11 mouse cellular contexts compared by ENCODE assay signal in the genomic region with DNA sequence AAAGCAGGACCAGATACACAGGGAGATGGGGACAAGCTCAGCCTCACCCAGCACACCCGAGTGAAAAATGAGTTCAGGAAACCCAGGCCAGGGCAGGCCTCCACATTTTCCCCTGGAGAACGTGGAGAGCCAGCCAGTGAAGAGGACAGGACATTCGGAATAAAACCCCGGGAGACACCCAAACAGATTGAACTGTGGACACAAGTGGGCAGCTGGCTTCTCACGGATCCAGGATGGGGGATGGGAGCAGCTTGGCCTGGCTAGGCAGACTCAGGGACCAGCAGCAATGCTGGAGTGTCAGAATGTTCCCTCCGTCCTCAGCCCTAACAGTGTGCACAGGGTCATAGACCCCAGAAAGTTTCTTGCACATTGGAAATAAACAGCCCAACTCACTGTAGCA. TPM values are rescaled to one million over a fixed set of nuclear protein-coding genes. Genes with fewer than 3 reads are reported as not detected.
DNase-seq lines count a peak whose midpoint lies in the region; ATAC-seq lines count a peak whose summit lies in the region.
"Had no signal": no experiment of that assay in that cellular context is flagged by ENCODE, and none has a peak within 500 bp of the region (broad histone marks: within the 10 kb centered on the region; RNA-seq: fewer than 3 reads in every experiment).

No protein-coding gene starts in this region.

- no peak for ATAC-seq in megakaryocyte, adult 5-6 weeks (ENCODE audit: poor library complexity, severe bottlenecking)
- ATAC-seq in megakaryocyte-erythroid progenitor cell, adult 5-6 weeks (replicated peaks; ENCODE audit: low FRiP score, low TSS enrichment, poor library complexity, severe bottlenecking), result no peak
- ATAC-seq: midbrain, embryonic 15.5 days; Patski had no signal

- intact Hi-C loops in left cerebral cortex, postnatal 4 days (cut with DNase I), result no loop called here

- peak; percentile 63 for DNase-seq in embryo, embryonic 10 days (ENCODE audit: low spot score)
- DNase-seq in embryo, embryonic 9.5 days (ENCODE audit: extremely low spot score), result no peak
- DNase-seq in left cerebral cortex, postnatal 4 days, result peak; percentile 65
- no peak for DNase-seq in left cerebral cortex, adult 11 months (ENCODE audit: low spot score)
- peak; percentile 67 to 75 for DNase-seq in cerebellum, postnatal 14 days
- DNase-seq in lung, postnatal 36 days, result peak; percentile 60
- DNase-seq: liver had no signal

RNA-seq across cellular contexts. Expression of gene Zfp423, which starts 18.7 kb away (rescaled TPM):
- 10 to 100 TPM; 28.3 to 34.8 TPM for total RNA-seq in left cerebral cortex, postnatal 4 days (2021)
- 0.18 TPM in 1 of 2 replicates, not detected in the other for total RNA-seq in megakaryocyte, adult 5-6 weeks (2015)
- not detected in 2 replicates for total RNA-seq in megakaryocyte, adult 5-6 weeks (2017)
- not detected in 2 replicates for total RNA-seq in megakaryocyte-erythroid progenitor cell, adult 5-6 weeks (2014; fragmentation: Nextera tagmentation)
- total RNA-seq in megakaryocyte-erythroid progenitor cell, adult 5-6 weeks (2017), result not detected in 2 replicates

Comparison
In these comparisons a context has a peak if more than half of its experiments do, and no peak if none do; other contexts are left out.
1. DNase-seq: peak in embryo, embryonic 10 days (single experiment), left cerebral cortex, postnatal 4 days (single experiment), cerebellum, postnatal 14 days (2 of 2) and lung, postnatal 36 days (single experiment); none in embryo, embryonic 9.5 days (single experiment) and left cerebral cortex, adult 11 months (single experiment).
2. RNA of gene Zfp423, which starts 18.7 kb away (total RNA-seq): 28.3 to 34.8 TPM in left cerebral cortex, postnatal 4 days; 0.18 TPM in megakaryocyte, adult 5-6 weeks and not detected in megakaryocyte-erythroid progenitor cell, adult 5-6 weeks; every median in the first group is over 10 times any median in the second.